Mouse (Mus musculus): ENCODE data around the gene Hmg20a.

Gene Hmg20a

DNA sequence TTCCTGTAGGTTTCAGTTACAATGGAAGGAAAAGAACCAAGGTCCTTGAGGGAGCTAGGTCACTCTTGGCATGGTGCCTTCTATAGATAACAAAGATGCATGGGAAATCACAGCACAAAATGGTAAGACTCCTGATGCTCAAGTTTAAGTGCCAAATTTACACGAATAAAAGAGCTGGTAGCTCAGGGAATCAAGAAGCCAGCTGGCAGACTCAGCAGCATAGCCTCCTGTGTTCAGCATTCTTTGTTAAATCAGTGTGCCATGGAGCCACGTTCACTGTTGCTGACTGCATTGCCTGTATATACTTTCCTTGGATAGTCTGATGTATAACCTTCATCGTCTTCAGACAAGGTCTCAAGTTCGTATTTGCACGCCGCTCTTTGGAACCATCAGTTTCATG lies 33.2 kb downstream of the Hmg20a start:
- no peak for DNase-seq

DNA sequence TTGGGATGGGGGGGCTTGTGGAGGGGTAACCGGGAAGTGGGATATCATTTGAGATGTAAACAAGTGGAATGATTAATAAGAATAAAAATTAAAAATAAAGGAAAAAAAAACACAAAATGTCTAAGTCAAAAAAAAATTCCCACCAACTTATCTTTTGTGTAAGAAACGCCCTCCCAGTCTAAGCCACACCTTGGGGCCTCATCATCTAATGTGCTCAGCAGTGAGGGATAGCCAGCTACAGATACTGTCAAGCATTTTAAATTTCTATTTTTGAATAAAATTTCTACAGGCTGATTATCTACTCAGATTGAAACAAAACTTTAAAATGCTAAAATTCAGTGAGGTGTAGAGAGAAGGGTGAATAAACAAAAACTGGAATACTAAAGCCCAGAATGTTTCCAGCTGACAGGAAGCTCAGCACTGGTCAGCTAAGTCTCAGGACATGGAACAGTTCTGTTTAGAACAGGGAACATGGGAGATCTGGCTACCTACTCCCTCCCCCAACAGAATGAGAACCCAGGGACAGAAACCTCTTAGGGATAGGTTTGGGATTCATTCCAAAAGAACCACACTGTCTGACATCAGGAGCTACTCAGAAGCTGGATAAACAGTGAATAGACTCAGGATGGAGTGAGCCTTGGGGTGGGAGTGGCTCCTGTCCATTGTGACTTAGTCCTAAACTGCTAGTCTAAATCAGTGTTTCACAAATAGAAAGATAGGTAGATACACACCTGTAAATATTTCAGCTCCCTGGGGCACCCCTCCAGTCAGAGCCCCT lies 34.8 kb downstream of the Hmg20a start:
- DNase-seq: no peak

DNA sequence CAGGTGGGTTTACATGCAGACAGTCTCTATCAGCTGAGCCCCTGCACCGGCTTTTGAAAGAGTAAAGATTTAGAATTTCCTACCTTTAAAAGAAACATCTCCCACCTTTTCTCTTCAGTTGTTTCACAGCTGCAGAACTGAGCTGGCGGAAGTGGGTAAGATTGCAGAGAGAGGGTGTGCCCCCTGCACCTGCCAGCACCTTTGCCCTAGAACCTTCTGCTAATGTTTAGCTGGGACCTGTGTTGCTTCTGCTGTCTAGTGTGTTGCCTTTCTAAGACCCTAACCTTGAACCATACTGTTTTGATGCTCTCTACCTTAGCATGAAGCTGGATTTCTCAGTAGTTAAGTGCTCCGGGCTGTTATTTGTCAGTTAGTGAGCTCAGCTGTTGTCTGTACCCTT lies 38.0 kb downstream of the Hmg20a start:
- no peak for DNase-seq

DNA sequence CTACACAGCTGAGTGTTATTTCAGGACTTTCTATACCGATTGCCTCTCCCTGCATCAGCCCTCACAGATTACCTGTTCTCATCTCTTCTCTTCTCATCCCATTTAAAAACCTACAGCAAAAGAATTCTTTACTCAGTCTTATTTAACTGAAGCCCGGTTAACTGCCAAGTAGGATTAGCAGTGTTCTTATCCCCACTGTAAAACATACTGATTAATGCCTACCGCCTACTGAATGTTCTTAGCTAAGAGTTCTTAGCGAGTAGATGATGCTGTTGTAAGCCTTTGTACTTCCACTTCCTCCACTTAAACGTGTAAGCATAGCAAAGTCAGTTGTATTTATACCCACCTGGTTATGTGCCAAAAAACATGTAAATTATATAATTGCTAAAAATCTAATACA lies 42.6 kb downstream of the Hmg20a start:
- DNase-seq: no peak

DNA sequence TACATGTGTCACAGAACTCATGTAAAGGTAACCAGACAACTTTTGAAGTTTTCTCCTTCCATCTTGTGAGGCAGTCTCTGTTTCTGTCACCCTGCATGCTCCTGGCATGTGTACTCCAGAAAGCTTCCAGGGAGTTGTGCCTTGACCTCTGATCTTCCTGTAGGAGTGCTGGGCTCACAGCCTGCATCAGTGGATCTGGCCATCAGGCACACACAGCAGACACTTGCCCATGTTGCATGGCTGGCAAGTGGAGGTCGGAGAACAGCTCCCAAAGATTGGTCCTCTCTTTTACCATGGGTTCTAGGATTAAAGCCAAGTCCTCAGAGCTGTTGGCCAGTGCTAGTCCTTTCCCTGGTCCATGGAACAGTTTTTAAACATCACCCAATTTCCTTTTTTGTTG lies 44.2 kb downstream of the Hmg20a start:
- peak in 1 of 2 experiments; percentile 24 for DNase-seq

DNA sequence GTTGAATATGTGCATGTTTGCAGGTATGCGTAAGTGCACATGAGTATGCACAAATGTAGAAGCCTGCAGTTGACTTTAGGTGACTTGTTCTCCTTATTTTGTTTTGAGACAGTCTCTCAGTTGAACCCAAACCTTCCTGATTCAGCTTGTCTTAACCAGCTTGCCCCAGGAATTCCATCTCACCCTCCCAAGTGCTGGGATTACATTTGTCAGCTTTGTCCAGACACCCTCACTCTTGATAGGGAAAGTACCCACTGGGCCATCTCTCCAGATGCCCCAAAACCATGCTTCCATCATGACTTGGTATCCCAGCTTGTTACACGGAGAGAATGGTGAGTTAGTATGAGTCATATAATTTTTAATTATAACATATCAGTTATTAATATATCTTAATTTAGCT lies 44.6 kb downstream of the Hmg20a start:
- DNase-seq: no peak

DNA sequence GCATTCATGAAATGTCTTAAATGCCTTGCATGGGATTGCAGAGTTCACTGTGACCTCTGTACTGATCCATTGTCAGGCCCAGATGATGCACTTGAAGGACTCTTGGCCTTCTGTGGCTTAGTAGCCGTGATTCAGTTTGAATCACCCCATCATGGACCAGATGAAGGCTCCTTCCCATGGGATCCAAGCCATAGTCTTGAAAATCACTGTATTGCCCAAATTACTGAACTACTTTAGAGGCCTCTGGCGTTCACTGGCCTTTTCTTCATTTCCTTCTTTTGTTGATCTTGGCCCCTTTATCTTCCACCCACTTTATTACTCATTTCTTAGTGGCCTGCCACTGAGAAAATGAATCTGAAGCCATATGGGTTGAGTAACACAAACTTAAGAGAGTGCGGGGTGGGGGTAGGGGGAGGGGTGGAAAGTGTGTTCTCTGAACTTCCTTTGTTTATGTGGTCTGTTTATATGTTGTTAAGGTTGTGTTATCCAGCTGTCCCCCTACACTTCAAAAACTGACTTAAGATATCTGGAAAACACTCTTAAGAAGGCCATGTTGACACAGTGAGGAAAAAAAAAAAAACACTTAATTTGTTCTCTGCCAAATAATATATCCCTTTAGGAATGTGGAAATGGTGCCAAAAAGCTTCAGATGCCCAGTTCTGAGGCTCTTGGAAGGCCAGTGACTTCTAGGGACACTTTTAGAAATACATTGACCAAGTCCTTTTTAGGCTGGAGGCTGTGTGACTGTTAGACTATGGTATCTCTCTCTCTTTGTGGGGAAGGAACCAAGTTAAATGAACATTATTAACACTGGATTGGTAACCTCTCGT lies 45.5 kb downstream of the Hmg20a start:
- peak; percentile 44 to 52 for DNase-seq

DNA sequence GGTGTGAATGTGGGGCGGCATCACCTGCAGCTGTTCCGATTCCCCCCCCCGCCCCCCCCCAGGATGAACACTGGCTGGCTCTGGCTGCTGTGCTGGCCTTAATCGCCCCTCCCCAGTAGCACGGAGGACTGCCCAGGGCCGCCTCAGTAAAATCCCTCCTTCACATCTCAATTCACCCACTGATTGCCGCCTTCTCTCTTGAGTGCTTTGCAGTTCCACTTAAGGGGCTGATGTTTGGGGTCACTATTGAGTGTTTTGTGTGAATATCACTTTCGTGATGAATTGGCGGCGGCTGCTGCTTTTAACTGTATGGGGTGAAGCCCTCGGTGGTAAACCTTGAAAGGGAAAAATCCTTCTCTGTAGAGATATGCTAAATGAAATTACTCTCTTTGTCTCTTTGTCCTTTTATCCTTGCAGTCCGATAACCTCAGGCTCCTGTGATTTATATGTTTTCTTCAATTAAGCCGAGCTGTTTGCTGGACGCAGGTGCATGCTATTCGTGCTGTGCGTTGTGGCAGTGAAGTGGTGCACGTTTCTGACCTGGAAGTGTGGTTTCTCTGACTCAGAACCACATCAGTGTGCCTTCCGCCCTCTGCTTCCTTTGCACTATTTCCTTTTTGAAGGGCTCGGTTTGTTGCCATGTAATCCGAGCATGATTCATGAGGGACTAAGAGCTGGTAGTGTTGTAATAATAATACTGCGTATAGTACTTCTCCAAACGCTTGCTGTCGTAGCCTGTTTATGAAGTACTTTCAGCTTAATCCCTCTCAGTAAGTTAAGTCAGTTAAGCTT lies 46.6 kb downstream of the Hmg20a start:
- DNase-seq: peak; percentile 58 to 66

DNA sequence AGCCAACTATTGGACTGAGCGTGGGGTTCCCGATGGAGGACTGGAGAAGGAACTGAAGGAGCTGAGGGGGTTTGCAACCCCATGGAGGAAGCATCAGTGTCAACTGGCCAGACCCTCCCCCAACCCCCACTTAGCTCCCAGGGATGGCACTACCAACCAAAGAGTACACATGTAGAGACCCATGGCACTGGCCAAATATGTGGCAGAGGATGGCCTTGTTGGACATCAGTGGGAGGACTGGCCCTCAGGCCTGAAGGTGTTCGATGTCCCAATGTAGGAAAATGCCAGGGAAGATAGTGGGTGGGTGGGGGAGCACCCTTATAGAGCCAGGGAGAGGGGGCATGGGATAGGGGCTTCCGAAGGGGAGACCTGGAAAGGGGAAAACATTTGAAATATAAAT lies 47.8 kb downstream of the Hmg20a start:
- DNase-seq: no peak

DNA sequence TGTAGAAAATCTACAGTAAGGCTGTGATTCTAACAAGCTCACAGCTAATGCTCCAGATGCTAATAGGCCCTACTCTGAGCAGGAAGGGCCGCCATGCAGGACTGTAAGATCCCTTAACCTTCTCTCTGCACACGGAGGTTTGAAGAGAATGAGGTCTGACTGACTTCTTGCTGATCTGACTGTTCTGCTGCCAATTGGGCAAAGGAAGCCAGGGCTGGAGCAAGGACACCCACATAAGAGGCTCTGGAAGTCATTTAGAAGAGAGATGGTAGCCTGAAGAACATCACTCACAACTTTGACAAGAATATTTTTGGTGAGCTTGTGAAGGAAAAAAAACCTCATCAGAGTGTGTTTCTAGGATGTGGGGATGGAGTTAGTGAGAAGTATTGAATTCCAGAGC lies 51.2 kb downstream of the Hmg20a start:
- DNase-seq: peak in 1 of 2 experiments; percentile 31

DNA sequence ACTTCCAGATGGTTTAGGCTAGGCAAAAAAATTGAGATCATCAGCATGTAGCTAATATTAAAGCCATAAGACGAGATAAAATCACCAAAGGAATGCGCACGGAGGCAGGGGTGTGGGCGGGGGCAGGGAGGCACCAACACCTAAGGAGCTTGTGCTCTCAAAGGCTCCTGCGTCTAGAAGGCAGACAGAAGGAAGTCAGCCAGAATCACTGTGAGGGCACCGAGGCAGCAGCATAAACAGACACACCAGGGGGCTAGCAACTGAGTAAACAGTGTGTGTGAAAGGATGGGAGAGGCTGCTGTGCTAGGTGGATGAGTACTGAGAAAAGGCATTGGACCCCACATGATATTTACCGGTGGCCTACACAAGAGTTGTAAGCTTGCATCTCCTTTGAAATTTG lies 51.9 kb downstream of the Hmg20a start:
- DNase-seq: peak in 1 of 2 experiments; percentile 30

DNA sequence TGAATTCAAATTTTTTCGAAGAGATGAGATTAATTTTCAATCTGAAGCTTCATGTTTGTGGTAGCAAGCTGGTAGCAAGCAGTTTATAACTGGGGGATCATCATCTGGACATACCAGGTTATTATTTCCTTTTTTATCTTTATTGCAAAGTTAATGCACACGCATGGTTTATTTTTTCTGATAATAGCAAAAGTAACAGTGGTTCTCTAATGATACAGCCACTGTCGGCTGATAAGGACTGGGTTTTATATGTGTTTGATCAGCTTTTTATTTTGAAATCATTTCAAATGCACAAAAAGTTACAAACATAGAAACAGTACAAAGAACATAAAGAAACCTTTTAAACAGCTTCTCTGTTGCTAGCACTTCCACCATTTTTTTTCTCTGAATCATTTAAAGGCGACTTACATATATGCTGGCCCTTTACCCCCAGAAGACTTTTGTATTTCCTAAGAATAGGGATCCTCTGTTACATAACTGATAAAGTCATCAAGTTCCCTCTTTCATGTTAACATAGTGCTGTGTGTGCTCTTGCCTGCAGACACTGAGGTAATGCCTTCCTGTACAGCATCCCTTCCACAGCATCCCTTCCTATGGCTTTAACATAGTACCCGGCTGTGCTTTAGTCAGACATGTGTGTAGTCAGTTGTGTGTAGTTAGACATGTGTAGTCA lies 60.7 kb downstream of the Hmg20a start:
- no peak for DNase-seq

DNA sequence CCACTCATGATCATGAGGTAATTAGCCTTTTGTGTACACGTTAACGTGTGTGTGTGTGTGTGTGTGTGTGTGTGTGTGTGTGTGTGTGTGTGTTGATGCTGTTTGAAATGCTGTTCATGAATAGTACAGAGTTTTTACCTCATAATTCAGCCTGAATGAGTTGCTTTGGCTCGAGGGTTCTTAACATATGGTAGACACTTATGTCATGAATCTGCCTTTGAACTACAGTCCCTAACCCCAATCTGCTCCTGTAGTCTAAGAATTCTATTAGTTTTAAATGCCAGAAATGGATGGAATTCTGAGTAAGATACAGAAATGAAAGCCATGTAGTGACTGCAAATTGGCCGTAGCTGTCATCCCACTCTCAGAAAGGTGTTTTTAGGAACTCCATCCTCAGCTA lies 64.2 kb downstream of the Hmg20a start:
- no peak for DNase-seq

DNA sequence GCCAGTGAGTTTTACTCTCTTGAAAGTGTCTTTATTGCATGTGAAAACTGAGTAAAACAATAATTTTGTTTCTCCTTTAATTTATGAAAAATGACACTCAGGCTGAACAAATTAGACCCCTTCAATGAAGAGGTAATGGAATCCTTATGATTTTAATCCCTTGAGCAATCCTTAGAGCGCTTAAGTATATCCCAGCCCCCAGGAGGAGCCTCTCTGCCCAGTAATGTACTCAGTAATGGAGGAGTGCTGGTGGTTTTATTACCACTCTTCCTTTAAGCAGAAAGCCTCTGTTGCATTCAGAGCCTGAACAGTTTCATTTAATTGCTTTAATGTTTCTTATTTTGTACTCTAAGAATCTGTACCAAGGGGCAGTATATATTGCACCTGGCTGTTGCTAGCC lies 67.0 kb downstream of the Hmg20a start:
- no peak for DNase-seq

DNA sequence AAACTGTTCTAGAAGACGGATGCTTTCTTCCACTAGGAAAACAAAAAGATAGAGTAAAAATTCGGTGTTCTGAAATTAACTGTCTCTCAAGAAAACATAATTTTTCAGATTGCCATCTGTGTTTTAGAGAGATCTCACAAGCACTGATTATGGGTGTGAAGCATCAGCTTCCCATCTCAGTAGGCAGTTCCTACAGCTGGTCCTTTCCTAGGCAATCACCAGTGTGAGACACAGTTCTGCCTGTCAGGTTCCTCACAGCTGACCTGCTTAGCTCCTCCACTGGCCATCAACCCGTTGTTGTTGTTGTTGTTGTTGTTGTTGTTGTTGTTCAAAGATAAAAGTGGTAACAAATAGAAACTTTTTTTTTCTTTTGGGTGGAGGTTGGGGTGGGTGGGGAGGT lies 67.7 kb downstream of the Hmg20a start:
- no peak for DNase-seq

DNA sequence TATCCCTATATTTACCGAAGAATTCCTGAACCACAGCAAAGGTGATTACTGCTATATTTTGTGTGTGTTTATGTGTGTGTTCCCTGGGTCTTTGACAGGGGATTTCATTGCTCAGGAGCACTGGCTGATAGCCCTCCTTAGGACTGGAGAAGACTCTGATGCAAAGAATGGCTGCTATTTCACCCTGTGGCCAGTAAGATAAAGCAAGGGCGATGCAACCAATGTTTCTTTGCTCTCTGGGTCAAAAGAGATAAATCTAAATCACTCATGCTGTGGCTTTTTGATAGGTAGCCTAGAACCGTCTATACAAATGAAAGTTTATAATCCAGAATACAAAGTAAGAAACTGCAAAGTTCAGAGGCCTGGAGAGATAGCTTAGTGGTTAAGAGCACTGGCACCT lies 69.2 kb downstream of the Hmg20a start:
- no peak for DNase-seq

DNA sequence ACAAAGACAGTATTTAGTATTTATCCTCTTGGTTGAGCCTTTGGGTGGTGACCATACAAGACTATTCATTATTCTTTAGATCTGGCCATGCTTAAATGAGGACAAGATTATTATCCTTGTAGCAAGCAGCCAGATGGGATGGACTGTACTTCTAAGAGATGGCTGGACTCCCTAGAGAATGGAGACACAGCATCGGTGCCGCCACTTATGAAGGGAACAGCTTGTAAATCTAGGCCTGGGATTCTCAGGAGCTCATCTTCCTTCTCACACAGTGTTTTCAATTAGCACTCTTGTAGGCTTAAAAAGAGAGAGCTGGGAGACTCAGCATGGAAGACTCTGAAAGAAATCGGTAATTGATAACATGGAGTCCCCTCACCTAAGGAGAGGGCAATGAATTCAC lies 74.0 kb downstream of the Hmg20a start:
- no peak for DNase-seq

DNA sequence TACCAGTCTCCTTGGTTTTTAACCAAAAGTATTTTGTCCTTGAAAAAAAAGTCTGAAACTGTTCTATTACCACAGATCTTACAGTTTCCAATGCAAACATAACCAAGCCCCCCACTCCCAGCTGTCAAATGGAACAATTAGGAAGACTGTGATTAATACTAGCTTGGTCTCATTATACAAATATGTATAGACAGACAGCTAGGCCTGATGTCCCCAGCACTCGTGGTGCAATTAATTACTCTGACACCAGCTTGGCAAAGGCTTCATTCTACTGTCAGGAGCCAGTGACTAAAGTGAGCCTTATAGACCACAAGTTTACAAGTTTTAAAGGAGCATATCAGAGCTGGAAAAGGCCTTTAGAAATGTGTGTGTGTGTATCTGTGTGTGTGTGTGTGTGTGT lies 74.5 kb downstream of the Hmg20a start:
- no peak for DNase-seq

DNA sequence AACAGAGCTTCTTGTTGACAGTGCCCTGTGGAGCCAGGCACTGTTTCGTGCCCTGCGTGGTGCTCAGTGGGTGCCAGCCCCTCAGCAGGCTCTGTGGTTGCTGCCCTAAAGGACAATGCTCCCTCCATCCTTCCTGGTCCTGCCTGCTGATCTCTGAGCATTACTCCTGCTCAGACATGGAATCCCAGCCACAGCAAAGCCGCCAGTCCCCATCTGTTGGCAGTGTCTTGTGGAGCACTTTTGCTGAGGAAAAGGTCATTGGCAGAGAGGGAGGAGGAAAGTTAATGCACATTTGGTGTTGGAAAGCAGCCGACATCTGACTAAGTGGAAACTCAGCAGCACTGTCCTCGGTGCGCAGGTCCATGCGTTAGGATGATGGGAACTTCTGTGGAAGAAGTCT lies 76.7 kb downstream of the Hmg20a start:
- DNase-seq: no peak

DNA sequence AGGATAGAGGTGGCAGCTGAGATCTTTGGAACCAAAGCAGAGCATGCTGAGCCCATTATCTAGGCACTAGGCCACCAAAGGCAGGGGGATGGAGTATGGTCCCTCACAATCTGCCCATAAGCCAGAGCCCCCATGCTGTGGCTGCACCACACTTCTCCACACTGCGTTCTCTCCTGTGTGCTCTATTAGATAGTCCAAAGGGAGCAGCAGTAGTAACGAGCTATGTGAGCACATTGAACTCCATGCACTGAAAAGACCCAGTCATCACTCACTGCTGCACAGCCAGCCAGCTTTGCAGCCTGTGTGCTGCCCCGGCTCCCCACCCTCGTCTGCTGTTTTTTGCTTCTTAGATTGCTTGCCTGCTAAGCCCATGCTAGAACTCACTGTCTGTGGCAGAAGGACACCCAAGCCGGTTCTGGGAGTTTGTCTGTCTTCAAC lies 77.4 kb downstream of the Hmg20a start:
- no peak for DNase-seq

DNA sequence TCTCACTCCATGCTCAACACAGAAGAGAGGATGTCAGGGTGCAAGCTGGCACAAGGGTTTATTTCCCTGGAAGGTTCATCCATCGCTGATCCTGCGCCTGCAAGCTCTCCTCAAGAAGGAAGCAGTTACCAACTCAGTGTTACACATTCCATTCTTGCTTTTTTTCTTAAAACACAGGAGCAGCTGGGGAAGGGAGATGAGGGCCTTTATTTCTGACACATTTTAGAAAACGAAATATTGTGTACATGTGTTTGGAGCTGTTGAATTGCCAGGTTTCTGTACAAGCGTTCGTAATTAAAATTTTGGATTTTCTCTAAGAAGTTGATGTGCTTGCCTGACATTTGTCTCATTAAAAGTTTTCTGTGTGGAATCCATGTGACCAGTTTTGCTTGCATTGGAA lies 78.2 kb downstream of the Hmg20a start:
- no peak for DNase-seq

DNA sequence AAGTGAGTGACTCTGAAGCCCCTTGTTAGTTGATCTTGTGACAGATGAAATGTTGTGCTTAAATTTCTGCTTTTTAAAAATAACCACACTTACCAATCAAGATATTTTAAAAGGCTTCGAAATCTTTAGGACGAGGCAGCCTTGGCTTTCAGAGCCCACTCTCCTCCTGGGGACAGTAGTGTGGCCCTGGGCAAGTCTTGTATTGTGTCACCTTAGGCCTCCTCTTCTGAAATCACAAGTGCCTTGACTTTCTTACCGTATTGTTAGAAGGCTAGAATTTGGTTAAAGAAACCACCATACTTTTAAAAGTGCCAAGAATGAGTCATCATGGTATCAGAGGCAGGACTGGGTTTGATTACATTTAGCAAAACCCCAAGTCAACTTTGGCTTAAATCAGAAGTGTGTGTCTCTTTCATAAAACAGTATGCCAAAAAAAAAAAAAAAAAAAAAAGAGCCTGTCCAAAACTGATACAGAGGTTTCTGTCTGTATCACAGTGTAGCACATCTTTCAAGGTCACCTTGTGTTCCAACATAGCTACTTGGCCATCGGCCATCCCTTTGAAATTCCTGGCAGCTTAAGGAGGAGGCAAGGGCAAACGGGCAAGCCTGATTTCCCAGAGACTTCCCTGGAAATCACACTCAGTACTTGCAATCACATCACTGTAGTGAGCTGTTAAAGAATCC lies 78.9 kb downstream of the Hmg20a start:
- peak; percentile 40 to 61 for DNase-seq
